Mouse (Mus musculus) neural tube, embryonic 12.5 days (tissue): ENCODE data around the gene Irx6. TPM values are rescaled to one million over a fixed set of nuclear protein-coding genes. Genes with fewer than 3 reads are reported as not detected.
A peak's percentile ranks its signal among the peaks of the same experiment; 100 is the strongest.

Experiments
- ATAC-seq: fragments of 200-750 bp; cut with Nextera tagmentation; 2 replicates; pipeline ENCODE4 v1.8.0; 2017; ENCODE audit warnings: low read depth, mild to moderate bottlenecking, moderate TSS enrichment, moderate library complexity; ENCODE audit not compliant: low FRiP score
- H3K27ac ChIP-seq: fragments of 300-500 bp; sonication (generic); 2 replicates; pipeline ENCODE4 v1.5.1; 2016
- H3K27me3 ChIP-seq: fragments of 300-500 bp; sonication (generic); replicated peaks from 2 replicates; pipeline ENCODE4 v1.6.1; 2016; ENCODE audit warnings: mild to moderate bottlenecking
- H3K36me3 ChIP-seq: fragments of 300-500 bp; sonication (generic); 2 replicates; pipeline ENCODE4 v1.6.1; 2016; ENCODE audit warnings: mild to moderate bottlenecking
- H3K4me1 ChIP-seq: fragments of 300-500 bp; sonication (generic); 2 replicates; pipeline ENCODE4 v1.6.1; 2016
- H3K4me2 ChIP-seq: fragments of 300-500 bp; sonication (generic); replicated peaks from 2 replicates; pipeline ENCODE4 v1.6.1; 2016; ENCODE audit warnings: mild to moderate bottlenecking
- H3K4me3 ChIP-seq: fragments of 300-500 bp; sonication (generic); 2 replicates; pipeline ENCODE4 v1.5.1; 2016
- H3K9ac ChIP-seq: fragments of 300-500 bp; sonication (generic); 2 replicates; pipeline ENCODE4 v1.6.1; 2016; ENCODE audit warnings: mild to moderate bottlenecking
- H3K9me3 ChIP-seq: fragments of 300-500 bp; sonication (generic); 2 replicates; pipeline ENCODE4 v1.6.1; 2016; ENCODE audit warnings: mild to moderate bottlenecking
- WGBS: fragments of 180-500 bp; shearing (Covaris S2); methylation state at CpG from one replicate; pipeline ENCODE4 v1.1.7; 2016; 5-methylcytosine and 5-hydroxymethylcytosine counted together
- polyA plus RNA-seq: library from polyadenylated mRNA; unstranded; fragments of >200 nt; fragmentation: Nextera tagmentation; extraction: Ambion mirVana; gene quantifications from 2 replicates; pipeline ENCODE4 v1.2.1, GENCODE M21; 2016

Gene Irx6
- polyA plus RNA-seq = 1.4 and 2.2 TPM in 2 replicates

GRCm38 (mm10) chr8:92674244-92675128 lies at the start of gene Irx6:
Gene Irx6 (plus strand): TSS chr8:92674288.
- under 1% methylated on average over 59 of the region's 62 CpGs for WGBS
- Histone ChIP-seq H3K9ac (peak within 1 kb of the TSS; percentile 51), H3K9me3 (0 out of 2 replicates have a peak, but pooled peaks cover 4% of the 10 kb centered on the region), H3K4me2 (peak within 1 kb of the TSS; percentile 89), H3K27ac (no peak within 1 kb of the TSS), H3K36me3 (no peaks in the 10 kb centered on the region), H3K4me3 (peak within 1 kb of the TSS; percentile 43), H3K27me3 (peaks cover 75% of the 10 kb centered on the region), H3K4me1 (peaks cover 43% of the 10 kb centered on the region)
- peak; percentile 39; the same call in 1 of the 2 replicates for ATAC-seq

GRCm38 (mm10) chr8:92628711-92629650 lies 45.1 kb upstream of the Irx6 start:
- WGBS = 57% methylated on average over 14 of the region's 14 CpGs
- ATAC-seq = no peak
- H3K36me3 ChIP-seq = no peaks in the 10 kb centered on the region

GRCm38 (mm10) chr8:92633199-92633598 lies 40.9 kb upstream of the Irx6 start:
- H3K36me3 ChIP-seq = no peaks in the 10 kb centered on the region
- no peak overlapping the region for H3K4me3 ChIP-seq
- H3K4me2 ChIP-seq = no peak overlapping the region
- H3K9me3 ChIP-seq = no peaks in the 10 kb centered on the region
- WGBS = 94% methylated on average over 5 of the region's 5 CpGs
- H3K4me1 ChIP-seq = no peaks in the 10 kb centered on the region
- ATAC-seq = no peak
- no peak overlapping the region for H3K27ac ChIP-seq
- H3K9ac ChIP-seq = no peak overlapping the region
- H3K27me3 ChIP-seq = no peaks in the 10 kb centered on the region

More at GRCm38 (mm10) chr8:92628711-92629650, 45.1 kb upstream of the Irx6 start:
- Histone ChIP-seq H3K4me3 (no peak overlapping the region), H3K9ac (no peak overlapping the region), H3K9me3 (no peaks in the 10 kb centered on the region), H3K4me1 (no peaks in the 10 kb centered on the region), H3K4me2 (no peak overlapping the region), H3K27me3 (no peaks in the 10 kb centered on the region), H3K27ac (no peak overlapping the region)

GRCm38 (mm10) chr8:92640820-92641219 lies 33.3 kb upstream of the Irx6 start:
- Histone ChIP-seq H3K27me3 (no peaks in the 10 kb centered on the region), H3K36me3 (no peaks in the 10 kb centered on the region), H3K27ac (no peak overlapping the region), H3K9ac (no peak overlapping the region), H3K4me1 (no peaks in the 10 kb centered on the region), H3K4me2 (no peak overlapping the region), H3K9me3 (no peaks in the 10 kb centered on the region), H3K4me3 (no peak overlapping the region)
- WGBS = 84% methylated on average over 8 of the region's 8 CpGs
- ATAC-seq = no peak

- no peak overlapping the region for H3K4me3 ChIP-seq
- no peaks in the 10 kb centered on the region for H3K36me3 ChIP-seq
- H3K4me2 ChIP-seq = no peak overlapping the region
- H3K27me3 ChIP-seq = no peaks in the 10 kb centered on the region
- H3K4me1 ChIP-seq = no peaks in the 10 kb centered on the region
- ATAC-seq = no peak
- no peak overlapping the region for H3K27ac ChIP-seq
- 65% methylated on average over 2 of the region's 2 CpGs for WGBS
- no peak overlapping the region for H3K9ac ChIP-seq
- H3K9me3 ChIP-seq = no peaks in the 10 kb centered on the region
These were observed 27.5 kb upstream of the Irx6 start for GRCm38 (mm10) chr8:92646637-92647036.

GRCm38 (mm10) chr8:92664207-92664606 lies 9.9 kb upstream of the Irx6 start:
- no peaks in the 10 kb centered on the region for H3K27me3 ChIP-seq
- no peak for ATAC-seq
- 60% methylated on average over 4 of the region's 4 CpGs for WGBS

GRCm38 (mm10) chr8:92670236-92670635 lies 3.9 kb upstream of the Irx6 start:
- H3K36me3 ChIP-seq = no peaks in the 10 kb centered on the region
- H3K27me3 ChIP-seq = peaks cover 33% of the 10 kb centered on the region
- ATAC-seq = no peak
- H3K9me3 ChIP-seq = no peaks in the 10 kb centered on the region
- no peak overlapping the region for H3K4me2 ChIP-seq
- WGBS = 32% methylated on average over 11 of the region's 11 CpGs
- peaks cover 35% of the 10 kb centered on the region for H3K4me1 ChIP-seq
- no peak overlapping the region; the same call in 1 of the 2 replicates for H3K9ac ChIP-seq
- no peak overlapping the region for H3K4me3 ChIP-seq
- H3K27ac ChIP-seq = no peak overlapping the region

More at GRCm38 (mm10) chr8:92664207-92664606, 9.9 kb upstream of the Irx6 start:
- H3K9me3 ChIP-seq = no peaks in the 10 kb centered on the region
- H3K4me2 ChIP-seq = no peak overlapping the region
- H3K27ac ChIP-seq = no peak overlapping the region
- no peak overlapping the region for H3K4me3 ChIP-seq
- H3K36me3 ChIP-seq = no peaks in the 10 kb centered on the region
- H3K4me1 ChIP-seq = no peaks in the 10 kb centered on the region
- no peak overlapping the region for H3K9ac ChIP-seq

- Histone ChIP-seq H3K4me2 (no peak overlapping the region), H3K9me3 (no peaks in the 10 kb centered on the region), H3K4me1 (peaks cover 35% of the 10 kb centered on the region), H3K4me3 (no peak overlapping the region), H3K36me3 (no peaks in the 10 kb centered on the region), H3K9ac (no peak overlapping the region), H3K27ac (no peak overlapping the region), H3K27me3 (peaks cover 38% of the 10 kb centered on the region)
- WGBS = 38% methylated on average over 12 of the region's 12 CpGs
- no peak for ATAC-seq
These were observed 3.4 kb upstream of the Irx6 start for GRCm38 (mm10) chr8:92670656-92671195.

GRCm38 (mm10) chr8:92671892-92672291 lies 2.2 kb upstream of the Irx6 start:
- Histone ChIP-seq H3K4me3 (no peak overlapping the region), H3K27me3 (peaks cover 50% of the 10 kb centered on the region), H3K9me3 (no peaks in the 10 kb centered on the region), H3K4me2 (no peak overlapping the region), H3K9ac (no peak overlapping the region), H3K27ac (no peak overlapping the region), H3K36me3 (no peaks in the 10 kb centered on the region), H3K4me1 (peaks cover 35% of the 10 kb centered on the region)
- WGBS = 74% methylated on average over 4 of the region's 4 CpGs
- no peak for ATAC-seq

- Histone ChIP-seq H3K4me3 (peak overlapping the region; percentile 43), H3K9ac (no peak overlapping the region), H3K4me2 (peak overlapping the region; percentile 89), H3K9me3 (0 out of 2 replicates have a peak, but pooled peaks cover 4% of the 10 kb centered on the region), H3K36me3 (no peaks in the 10 kb centered on the region), H3K27me3 (peaks cover 62% of the 10 kb centered on the region), H3K4me1 (peaks cover 38% of the 10 kb centered on the region), H3K27ac (no peak overlapping the region)
- 5% methylated on average over 11 of the region's 11 CpGs for WGBS
- ATAC-seq = no peak
These were observed 987 bp upstream of the Irx6 start for GRCm38 (mm10) chr8:92673101-92673500.

GRCm38 (mm10) chr8:92673555-92674243 lies 389 bp upstream of the Irx6 start:
- Histone ChIP-seq H3K36me3 (no peaks in the 10 kb centered on the region), H3K27me3 (peaks cover 68% of the 10 kb centered on the region), H3K4me2 (peak overlapping the region; percentile 89), H3K9me3 (0 out of 2 replicates have a peak, but pooled peaks cover 4% of the 10 kb centered on the region), H3K27ac (no peak overlapping the region), H3K9ac (peak overlapping the region; percentile 51), H3K4me3 (peak overlapping the region; percentile 43), H3K4me1 (peaks cover 43% of the 10 kb centered on the region)
- WGBS = under 1% methylated on average over 30 of the region's 30 CpGs
- peak; percentile 72 for ATAC-seq
